ENCODE assay signal across 8 mouse cellular contexts in genomic region chr15:88716350-88716749, GRCm38 (mm10). TPM values are rescaled to one million over a fixed set of nuclear protein-coding genes. Genes with fewer than 3 reads are reported as not detected.
A peak's percentile ranks its signal among the peaks of the same experiment; 100 is the strongest.
DNase-seq lines count a peak whose midpoint lies in the region; ATAC-seq lines count a peak whose summit lies in the region.

No protein-coding gene starts in this region.

- DNase-seq in adrenal gland, postnatal 10 days: peak; percentile 46
- DNase-seq in adrenal gland, adult 18-20 months (ENCODE audit: low spot score in 2 of 2): no peak
- peak; percentile 47 to 63 for DNase-seq in layer of hippocampus, postnatal 10 days (ENCODE audit: low spot score in 2 of 2)
- DNase-seq in layer of hippocampus, adult 9-11 months: no peak
- DNase-seq in urinary bladder, postnatal 25 days (ENCODE audit: low spot score): no peak
- no peak for DNase-seq in heart, postnatal 4 days

- peak; percentile 28 for ATAC-seq in activated CD4-positive, CD25-positive, alpha-beta regulatory T cell, adult 4 months
- 0 out of 2 replicates have a peak, but pooled peaks have one; percentile 47 for ATAC-seq in megakaryocyte, adult 5-6 weeks (ENCODE audit: poor library complexity, severe bottlenecking)

RNA-seq across cellular contexts. Expression of gene Brd1, which starts 17.7 kb away (rescaled TPM):
- total RNA-seq in adrenal gland, postnatal 10 days (2021): 10 to 100 TPM; 46.4 to 46.9 TPM
- 10 to 100 TPM; 48.0 to 52.7 TPM for total RNA-seq in adrenal gland, adult 18-20 months (2021)
- 10 to 100 TPM; 51.7 to 58.7 TPM for total RNA-seq in layer of hippocampus, postnatal 10 days (2021)
- 10 to 100 TPM; 15.9 to 17.9 TPM for polyA plus RNA-seq in activated CD4-positive, CD25-positive, alpha-beta regulatory T cell, adult 4 months (2017; shearing (Covaris generic))
- 29.6 and 30.1 TPM in 2 replicates for total RNA-seq in megakaryocyte, adult 5-6 weeks (2015)
- total RNA-seq in megakaryocyte, adult 5-6 weeks (2017): 43.0 and 56.4 TPM in 2 replicates
- 10 to 100 TPM; 45.1 to 46.7 TPM for total RNA-seq in heart, postnatal 4 days (2021)

RNA-seq across cellular contexts. Expression of gene Zbed4, which starts 35.1 kb away (rescaled TPM):
- 10 to 100 TPM; 10.8 to 11.1 TPM for total RNA-seq in adrenal gland, postnatal 10 days (2021)
- total RNA-seq in adrenal gland, adult 18-20 months (2021): 10 to 100 TPM; 10.9 to 11.1 TPM
- total RNA-seq in layer of hippocampus, postnatal 10 days (2021): 10 to 100 TPM; 14.6 to 17.2 TPM
- 1 to 10 TPM; 6.3 to 7.2 TPM for polyA plus RNA-seq in activated CD4-positive, CD25-positive, alpha-beta regulatory T cell, adult 4 months (2017; shearing (Covaris generic))
- 30.0 and 31.9 TPM in 2 replicates for total RNA-seq in megakaryocyte, adult 5-6 weeks (2015)
- 32.4 and 37.4 TPM in 2 replicates for total RNA-seq in megakaryocyte, adult 5-6 weeks (2017)
- 10 to 100 TPM; 17.8 to 18.9 TPM for total RNA-seq in heart, postnatal 4 days (2021)

Comparison
In these comparisons a context has a peak if more than half of its experiments do, and no peak if none do; other contexts are left out.
1. DNase-seq: peak in adrenal gland, postnatal 10 days (single experiment) and layer of hippocampus, postnatal 10 days (2 of 2); none in adrenal gland, adult 18-20 months (0 of 2), layer of hippocampus, adult 9-11 months (single experiment), urinary bladder, postnatal 25 days (single experiment) and heart, postnatal 4 days (single experiment).